Mouse (Mus musculus) MEL (cell line): ENCODE results near the gene Srsf10. TPM values are rescaled to one million over a fixed set of nuclear protein-coding genes. Genes with fewer than 3 reads are reported as not detected.

Source experiments
- DNase-seq: peaks from one replicate; pipeline ENCODE4 v3.0.0; 2011; ENCODE audit warnings: low read depth, low spot score
- H3K27ac ChIP-seq: 2 replicates; pipeline ENCODE4 v1.5.1; 2012; ENCODE audit warnings: low read depth, mild to moderate bottlenecking, control low read depth, low read length, moderate library complexity; ENCODE audit not compliant: control insufficient read depth
- H3K27me3 ChIP-seq, 2 experiments: fragments of 150-350 bp in 1 of 2; sonication (generic) in 1 of 2; 2 replicates each; pipeline ENCODE4 v1.6.1; 2012; ENCODE audit warnings: low read length in 2 of 2, mild to moderate bottlenecking in 2 of 2, improper control_type of control experiment in 1 of 2, moderate library complexity in 1 of 2; ENCODE audit not compliant: insufficient read depth in 2 of 2, control insufficient read depth in 1 of 2
- H3K36me3 ChIP-seq, 2 experiments: 2 replicates each; pipeline ENCODE4 v1.6.1; 2012 to 2014; ENCODE audit warnings: low read length in 2 of 2, improper control_type of control experiment in 1 of 2, inconsistent platforms in 1 of 2, mild to moderate bottlenecking in 1 of 2; ENCODE audit not compliant: insufficient read depth in 2 of 2, control insufficient read depth in 1 of 2
- H3K4me1 ChIP-seq, 2 experiments: fragments of 150-350 bp in 1 of 2; sonication (generic) in 1 of 2; 2 replicates each; pipeline ENCODE4 v1.6.1; 2012; ENCODE audit warnings: low read length in 2 of 2, improper control_type of control experiment in 1 of 2, mild to moderate bottlenecking in 1 of 2; ENCODE audit not compliant: insufficient read depth in 2 of 2, control insufficient read depth in 1 of 2
- H3K4me3 ChIP-seq, 2 experiments: fragments of 150-350 bp in 1 of 2; sonication (generic) in 1 of 2; 2 replicates each; pipeline ENCODE4 v1.5.1; 2012; ENCODE audit warnings: low read depth in 2 of 2, low read length in 2 of 2, mild to moderate bottlenecking in 2 of 2, moderate library complexity in 2 of 2, control low read depth in 1 of 2, improper control_type of control experiment in 1 of 2; ENCODE audit not compliant: control insufficient read depth in 1 of 2, insufficient read depth in 1 of 2
- H3K79me2 ChIP-seq: 2 replicates; pipeline ENCODE4 v1.6.1; 2012; ENCODE audit warnings: mild to moderate bottlenecking, low read length, moderate library complexity; ENCODE audit not compliant: control insufficient read depth, poor library complexity, insufficient read depth
- H3K9ac ChIP-seq: 2 replicates; pipeline ENCODE4 v1.6.1; 2012; ENCODE audit warnings: low read depth, mild to moderate bottlenecking, control low read depth, low read length, moderate library complexity; ENCODE audit not compliant: control insufficient read depth, poor library complexity, severe bottlenecking
- H3K9me3 ChIP-seq: fragments of 150-350 bp; sonication (generic); replicated peaks from 2 replicates; pipeline ENCODE4 v1.6.1; 2012; ENCODE audit warnings: mild to moderate bottlenecking, low read length, improper control_type of control experiment, moderate library complexity; ENCODE audit not compliant: insufficient read depth
- BHLHE40 ChIP-seq: IDR thresholded peaks from 2 replicates; pipeline ENCODE4 v1.6.1; 2012; ENCODE audit warnings: low read depth, mild to moderate bottlenecking, inconsistent platforms, low read length, improper control_type of control experiment, borderline replicate concordance
- CHD1 ChIP-seq: IDR thresholded peaks from 2 replicates; pipeline ENCODE4 v1.6.1; 2012; ENCODE audit warnings: low read depth, mild to moderate bottlenecking, inconsistent platforms, low read length, improper control_type of control experiment
- CHD2 ChIP-seq: IDR thresholded peaks from 2 replicates; pipeline ENCODE4 v1.6.1; 2011; ENCODE audit warnings: low read length, improper control_type of control experiment
- E2F4 ChIP-seq: IDR thresholded peaks from 2 replicates; pipeline ENCODE4 v1.6.1; 2011; ENCODE audit warnings: low read depth, low read length, improper control_type of control experiment, borderline replicate concordance
- ELF1 ChIP-seq: IDR thresholded peaks from 2 replicates; pipeline ENCODE4 v1.6.1; 2014; ENCODE audit warnings: low read depth, mild to moderate bottlenecking, inconsistent platforms, low read length, improper control_type of control experiment, moderate library complexity
- GABPA ChIP-seq: IDR thresholded peaks from 2 replicates; pipeline ENCODE4 v1.6.1; 2012; ENCODE audit warnings: low read depth, mild to moderate bottlenecking, inconsistent platforms, low read length, improper control_type of control experiment, moderate library complexity
- GATA1 ChIP-seq: IDR thresholded peaks from 2 replicates; pipeline ENCODE4 v1.6.1; 2011; ENCODE audit warnings: low read depth, low read length, improper control_type of control experiment
- JUND ChIP-seq: IDR thresholded peaks from 2 replicates; pipeline ENCODE4 v1.6.1; 2011; ENCODE audit warnings: low read depth, mild to moderate bottlenecking, improper control_type of control experiment, low read length
- MEF2A ChIP-seq: IDR thresholded peaks from 2 replicates; pipeline ENCODE4 v1.6.1; 2014; ENCODE audit warnings: low read depth, mild to moderate bottlenecking, inconsistent platforms, low read length, improper control_type of control experiment; ENCODE audit not compliant: poor library complexity, insufficient replicate concordance, severe bottlenecking; ENCODE audit errors: extremely low read depth
- MYB ChIP-seq: IDR thresholded peaks from 2 replicates; pipeline ENCODE4 v1.6.1; 2011; ENCODE audit warnings: mild to moderate bottlenecking, low read depth, low read length, improper control_type of control experiment
- MYC ChIP-seq: IDR thresholded peaks from 2 replicates; pipeline ENCODE4 v1.6.1; 2011; ENCODE audit warnings: low read depth, mild to moderate bottlenecking, low read length, improper control_type of control experiment, moderate library complexity
- POLR2AphosphoS2 ChIP-seq: IDR thresholded peaks from 2 replicates; pipeline ENCODE4 v1.6.1; 2011; ENCODE audit warnings: low read length, improper control_type of control experiment
- POLR2AphosphoS5 ChIP-seq: IDR thresholded peaks from 2 replicates; pipeline ENCODE4 v1.6.1; 2012; ENCODE audit warnings: low read depth, borderline replicate concordance, mild to moderate bottlenecking, inconsistent platforms, low read length, moderate library complexity, mixed read lengths
- RAD21 ChIP-seq: IDR thresholded peaks from 2 replicates; pipeline ENCODE4 v1.6.1; 2011; ENCODE audit warnings: mild to moderate bottlenecking, low read depth, low read length, improper control_type of control experiment
- SIN3A ChIP-seq: IDR thresholded peaks from 2 replicates; pipeline ENCODE4 v1.6.1; 2012; ENCODE audit warnings: low read length, improper control_type of control experiment, inconsistent platforms
- SMC3 ChIP-seq: IDR thresholded peaks from 2 replicates; pipeline ENCODE4 v1.6.1; 2011; ENCODE audit warnings: low read depth, low read length, improper control_type of control experiment
- TAL1 ChIP-seq: IDR thresholded peaks from 2 replicates; pipeline ENCODE4 v1.6.1; 2012; ENCODE audit warnings: mild to moderate bottlenecking, inconsistent platforms, low read length, moderate library complexity, mixed read lengths
- TBP ChIP-seq: IDR thresholded peaks from 2 replicates; pipeline ENCODE4 v1.8.0; 2011; ENCODE audit warnings: low read depth, low read length, improper control_type of control experiment
- TCF12 ChIP-seq: IDR thresholded peaks from 2 replicates; pipeline ENCODE4 v1.6.1; 2014; ENCODE audit warnings: low read depth, mild to moderate bottlenecking, inconsistent platforms, low read length, improper control_type of control experiment, moderate library complexity
- ZMIZ1 ChIP-seq: IDR thresholded peaks from 2 replicates; pipeline ENCODE4 v1.6.1; 2012; ENCODE audit warnings: low read depth, mild to moderate bottlenecking, inconsistent platforms, low read length, improper control_type of control experiment, moderate library complexity
- polyA plus RNA-seq, 2 experiments: library from polyadenylated mRNA; stranded (reverse) in 1 of 2; unstranded in 1 of 2; fragments of >175 nt in 1 of 2; fragments of >200 nt in 1 of 2; gene quantifications; 2 replicates each; pipeline versions ENCODE4 v1.2.1 to v1.2.4; 2012; ENCODE audit warnings: low replicate concordance in 2 of 2, low read depth in 1 of 2; ENCODE audit not compliant: insufficient read length in 2 of 2, insufficient read depth in 1 of 2, missing spikeins in 1 of 2
- total RNA-seq: library from RNA; depleted of rRNA; stranded (reverse); fragments of 300-350 nt; gene quantifications from 2 replicates; pipeline ENCODE4 v1.2.3, GENCODE M21; 2012

The Srsf10 gene
- total and polyA plus RNA-seq, 3 experiments: 142 to 361 (median 222) TPM

GRCm38 (mm10) chr4:135882023-135882422 lies 26.5 kb downstream of the Srsf10 start:
- peaks cover 1 to 4% of the 10 kb centered on the region in 2 experiments for H3K4me1 ChIP-seq
- H3K4me3 ChIP-seq: no peak overlapping the region
- no peaks in the 10 kb centered on the region for H3K9me3 ChIP-seq
- DNase-seq: no peak
- H3K27ac ChIP-seq: no peak overlapping the region
- H3K27me3 ChIP-seq: no peaks in the 10 kb centered on the region
- TF ChIP-seq MEF2A (no peak), GATA1 (no peak), RAD21 (no peak), MYB (no peak), CHD2 (no peak), TAL1 (no peak), CHD1 (no peak), POLR2AphosphoS2 (no peak), GABPA (no peak), ELF1 (no peak), BHLHE40 (no peak), E2F4 (no peak), ZMIZ1 (no peak), TCF12 (no peak)
- no peaks in the 10 kb centered on the region; a peak in 1 of 4 replicates for H3K36me3 ChIP-seq
- no peaks in the 10 kb centered on the region for H3K79me2 ChIP-seq
- no peak overlapping the region for H3K9ac ChIP-seq

- TF ChIP-seq POLR2AphosphoS5: no peak
- TF ChIP-seq MYB: no peak
- TF ChIP-seq SIN3A: no peak
- no peak for TF ChIP-seq MYC
- no peak for TF ChIP-seq CHD1
- TF ChIP-seq TBP: no peak
- TF ChIP-seq SMC3: no peak
- no peak for TF ChIP-seq POLR2AphosphoS2
- TF ChIP-seq CHD2: no peak
- TF ChIP-seq JUND: no peak
- TF ChIP-seq BHLHE40: no peak
- TF ChIP-seq ELF1: no peak
- TF ChIP-seq, all 39 proteins: peak for 0
- H3K27me3 ChIP-seq: no peaks in the 10 kb centered on the region
- peaks cover 0 to 4% of the 10 kb centered on the region in 2 experiments; a peak in 2 of 4 replicates for H3K4me1 ChIP-seq
- H3K79me2 ChIP-seq: no peaks in the 10 kb centered on the region
- peaks cover 0 to 3% of the 10 kb centered on the region in 2 experiments; a peak in 1 of 4 replicates for H3K36me3 ChIP-seq
- DNase-seq: no peak
- H3K27ac ChIP-seq: no peak overlapping the region
- H3K4me3 ChIP-seq: no peak overlapping the region
- no peaks in the 10 kb centered on the region for H3K9me3 ChIP-seq
- H3K9ac ChIP-seq: no peak overlapping the region
Observed at GRCm38 (mm10) chr4:135883401-135883851, 27.9 kb downstream of the Srsf10 start.
